In genomic region chr1:87854851-87855251, GRCm38 (mm10) we compare ENCODE assay signal across 8 mouse cellular contexts. TPM values are rescaled to one million over a fixed set of nuclear protein-coding genes. Genes with fewer than 3 reads are reported as not detected.
DNase-seq lines count a peak whose midpoint lies in the region; ATAC-seq and TF ChIP-seq lines count a peak whose summit lies in the region.

No protein-coding gene starts in this region.

- H3K4me1 ChIP-seq in MEL (ENCODE audit: control insufficient read depth in 1 of 2, insufficient read depth in 2 of 2, low read length in 2 of 2): peaks cover 12 to 20% of the 10 kb centered on the region in 2 experiments
- H3K4me1 ChIP-seq in forebrain, embryonic 13.5 days: peaks cover 25% of the 10 kb centered on the region
- H3K4me1 ChIP-seq in limb, embryonic 14.5 days (ENCODE audit: control insufficient read depth, insufficient read depth, low read length): peaks cover 19% of the 10 kb centered on the region

- H3K9ac ChIP-seq in MEL (ENCODE audit: control insufficient read depth, low read depth, low read length, poor library complexity, severe bottlenecking): peak overlapping the region; percentile 98
- H3K9ac ChIP-seq in forebrain, embryonic 13.5 days: peak overlapping the region; percentile 93
- no peak overlapping the region for H3K9ac ChIP-seq in limb, embryonic 14.5 days (ENCODE audit: low read depth, low read length, severe bottlenecking)

- TF ChIP-seq CTCF in MEL (IDR thresholded peaks at IDR 0.05 in 2 of 3, conservative IDR thresholded peaks at IDR 0.05 in 1 of 3; ENCODE audit: control insufficient read depth in 1 of 3, insufficient read depth in 1 of 3, low read depth in 2 of 3, low read length in 3 of 3, poor library complexity in 1 of 3, severe bottlenecking in 1 of 3): no peak; a peak in 1 of 6 replicates

- H3K4me2 ChIP-seq in forebrain, embryonic 13.5 days: peak overlapping the region; percentile 80
- H3K4me2 ChIP-seq in limb, embryonic 14.5 days (replicated peaks; ENCODE audit: low read depth, low read length, severe bottlenecking): peak overlapping the region; percentile 97

- ATAC-seq in forebrain, embryonic 13.5 days: no peak
- ATAC-seq in limb, embryonic 14.5 days (ENCODE audit: low FRiP score, low read depth): no peak

- peak overlapping the region; percentile 81 to 100 for H3K4me3 ChIP-seq in MEL (ENCODE audit: control insufficient read depth in 1 of 2, insufficient read depth in 1 of 2, low read depth in 2 of 2, low read length in 2 of 2)
- H3K4me3 ChIP-seq in forebrain, embryonic 13.5 days: peak overlapping the region; percentile 96
- H3K4me3 ChIP-seq in limb, embryonic 14.5 days (replicated peaks; ENCODE audit: low read length): peak overlapping the region; percentile 92; the same call in 1 of the 2 replicates

- DNase-seq in A20 (ENCODE audit: low read depth, low spot score): peak; percentile 85
- peak; percentile 58 for DNase-seq in MEL (ENCODE audit: low read depth, low spot score)
- DNase-seq in limb, embryonic 14.5 days (ENCODE audit: low spot score): no peak
- peak; percentile 65 for DNase-seq in retina, embryonic 14.5 days (ENCODE audit: low spot score)
- DNase-seq in MN1 (ENCODE audit: low spot score): no peak
- DNase-seq in adipocyte (ENCODE audit: low spot score): no peak
- no peak for DNase-seq in adrenal gland, adult 18-20 months (ENCODE audit: low spot score in 2 of 2)

- TF ChIP-seq EP300 in MEL (IDR thresholded peaks at IDR 0.05; ENCODE audit: low read depth in 1 of 2, low read length in 2 of 2): no peak

- peaks cover 53% of the 10 kb centered on the region for H3K79me2 ChIP-seq in MEL (ENCODE audit: control insufficient read depth, insufficient read depth, low read length, poor library complexity)

- H3K27ac ChIP-seq in MEL (ENCODE audit: control insufficient read depth, low read depth, low read length): no peak overlapping the region
- no peak overlapping the region for H3K27ac ChIP-seq in forebrain, embryonic 13.5 days
- no peak overlapping the region for H3K27ac ChIP-seq in limb, embryonic 14.5 days (replicated peaks; ENCODE audit: low read depth, low read length)

- no peaks in the 10 kb centered on the region for H3K9me3 ChIP-seq in MEL (replicated peaks; ENCODE audit: insufficient read depth, low read length)
- H3K9me3 ChIP-seq in forebrain, embryonic 13.5 days (replicated peaks): no peaks in the 10 kb centered on the region
- no peaks in the 10 kb centered on the region for H3K9me3 ChIP-seq in limb, embryonic 14.5 days (ENCODE audit: control insufficient read depth, low read length)

- H3K36me3 ChIP-seq in MEL (ENCODE audit: control insufficient read depth in 1 of 2, insufficient read depth in 2 of 2, low read length in 2 of 2): peaks cover 0 to 17% of the 10 kb centered on the region in 2 experiments; a peak in 2 of 4 replicates
- H3K36me3 ChIP-seq in forebrain, embryonic 13.5 days (ENCODE audit: poor library complexity, severe bottlenecking): no peaks in the 10 kb centered on the region
- H3K36me3 ChIP-seq in limb, embryonic 14.5 days (ENCODE audit: control insufficient read depth, insufficient read depth, low read length): no peaks in the 10 kb centered on the region

- no peak for TF ChIP-seq POLR2A in MEL (IDR thresholded peaks at IDR 0.05; ENCODE audit: control insufficient read depth in 1 of 2, insufficient read depth in 1 of 2, low read depth in 1 of 2, low read length in 2 of 2, poor library complexity in 1 of 2)
- no peak for TF ChIP-seq POLR2A in limb, embryonic 14.5 days (IDR thresholded peaks at IDR 0.05; ENCODE audit: borderline replicate concordance, extremely low read depth, insufficient read depth, insufficient read length)

- H3K27me3 ChIP-seq in MEL (ENCODE audit: control insufficient read depth in 1 of 2, insufficient read depth in 2 of 2, low read length in 2 of 2): no peaks in the 10 kb centered on the region
- H3K27me3 ChIP-seq in forebrain, embryonic 13.5 days: no peaks in the 10 kb centered on the region
- H3K27me3 ChIP-seq in limb, embryonic 14.5 days (ENCODE audit: control insufficient read depth, insufficient read depth, low read length): no peaks in the 10 kb centered on the region

- TF ChIP-seq RAD21 in MEL (IDR thresholded peaks at IDR 0.05; ENCODE audit: low read depth, low read length): no peak

- 35% methylated on average over 2 of the region's 2 CpGs for WGBS in forebrain, embryonic 13.5 days
- 41% methylated on average over 2 of the region's 2 CpGs for WGBS in limb, embryonic 14.5 days

TF ChIP-seq in MEL, 35 proteins besides CTCF, POLR2A, EP300 and RAD21:
- TF ChIP-seq SMC3 (IDR thresholded peaks at IDR 0.05; ENCODE audit: low read depth, low read length) (no peak), MEF2A (IDR thresholded peaks at IDR 0.05; ENCODE audit: extremely low read depth, insufficient replicate concordance, low read depth, low read length, poor library complexity, severe bottlenecking) (no peak), ZC3H11A (IDR thresholded peaks at IDR 0.05; ENCODE audit: low read depth, low read length) (no peak), MAX (IDR thresholded peaks at IDR 0.05; ENCODE audit: low read length) (no peak), USF1 (IDR thresholded peaks at IDR 0.05; ENCODE audit: low read depth, low read length) (no peak), NRF1 (IDR thresholded peaks at IDR 0.05; ENCODE audit: insufficient read depth, low read depth, low read length, poor library complexity, severe bottlenecking) (no peak), CHD1 (IDR thresholded peaks at IDR 0.05; ENCODE audit: low read depth, low read length) (no peak)

RNA-seq across cellular contexts. Expression of gene Dgkd, which starts 1.8 kb away (rescaled TPM):
- 29.5 and 31.8 TPM in 2 replicates for total RNA-seq in MEL (2012; rRNA removed)
- polyA plus RNA-seq in MEL (2012; ENCODE audit: insufficient read depth in 1 of 2, insufficient read length in 2 of 2, low read depth in 1 of 2, low replicate concordance in 2 of 2, missing spikeins in 1 of 2): 100 to 1,000 TPM in 1 of 2 experiments, 10 to 100 TPM in 1; 39.5 to 135 TPM
- polyA plus RNA-seq in forebrain, embryonic 13.5 days (2015; fragmentation: Nextera tagmentation; extraction: Ambion mirVana): 36.6 and 43.6 TPM in 2 replicates
- polyA plus RNA-seq in limb, embryonic 14.5 days (2012; rRNA removed): 35.5 and 38.7 TPM in 2 replicates
- polyA plus RNA-seq in limb, embryonic 14.5 days (2014; fragmentation: Nextera tagmentation; extraction: Ambion mirVana): 26.7 and 30.2 TPM in 2 replicates
- total RNA-seq in adrenal gland, adult 18-20 months (2021): 10 to 100 TPM; 54.6 to 74.6 TPM

RNA-seq across cellular contexts. Expression of gene Sag, which starts 51.4 kb away (rescaled TPM):
- 2.5 and 4.3 TPM in 2 replicates for total RNA-seq in MEL (2012; rRNA removed)
- polyA plus RNA-seq in MEL (2012; ENCODE audit: insufficient read depth in 1 of 2, insufficient read length in 2 of 2, low read depth in 1 of 2, low replicate concordance in 2 of 2, missing spikeins in 1 of 2): 1 to 10 TPM in 1 of 2 experiments, not detected in 1; 4.1 TPM
- polyA plus RNA-seq in forebrain, embryonic 13.5 days (2015; fragmentation: Nextera tagmentation; extraction: Ambion mirVana): 2.4 and 2.8 TPM in 2 replicates
- polyA plus RNA-seq in limb, embryonic 14.5 days (2012; rRNA removed): 1.0 and 1.6 TPM in 2 replicates
- polyA plus RNA-seq in limb, embryonic 14.5 days (2014; fragmentation: Nextera tagmentation; extraction: Ambion mirVana): 2.1 and 2.7 TPM in 2 replicates
- total RNA-seq in adrenal gland, adult 18-20 months (2021): 1 to 10 TPM; 1.3 to 2.4 TPM

Comparison
In these comparisons a context has a peak if more than half of its experiments do, and no peak if none do; other contexts are left out.
1. DNase-seq: peak in A20 (single experiment), MEL (single experiment) and retina, embryonic 14.5 days (single experiment); none in limb, embryonic 14.5 days (single experiment), MN1 (single experiment), adipocyte (single experiment) and adrenal gland, adult 18-20 months (0 of 2).
2. Peak in every context shown above with its lines, with median percentiles within 50 percentile points of each other: H3K4me3 ChIP-seq.